Mouse (Mus musculus): ENCODE results near the gene Tmem151a. TPM values are rescaled to one million over a fixed set of nuclear protein-coding genes. Genes with fewer than 3 reads are reported as not detected.

Gene Tmem151a
- total and polyA plus RNA-seq, 3 experiments, result not detected

DNA sequence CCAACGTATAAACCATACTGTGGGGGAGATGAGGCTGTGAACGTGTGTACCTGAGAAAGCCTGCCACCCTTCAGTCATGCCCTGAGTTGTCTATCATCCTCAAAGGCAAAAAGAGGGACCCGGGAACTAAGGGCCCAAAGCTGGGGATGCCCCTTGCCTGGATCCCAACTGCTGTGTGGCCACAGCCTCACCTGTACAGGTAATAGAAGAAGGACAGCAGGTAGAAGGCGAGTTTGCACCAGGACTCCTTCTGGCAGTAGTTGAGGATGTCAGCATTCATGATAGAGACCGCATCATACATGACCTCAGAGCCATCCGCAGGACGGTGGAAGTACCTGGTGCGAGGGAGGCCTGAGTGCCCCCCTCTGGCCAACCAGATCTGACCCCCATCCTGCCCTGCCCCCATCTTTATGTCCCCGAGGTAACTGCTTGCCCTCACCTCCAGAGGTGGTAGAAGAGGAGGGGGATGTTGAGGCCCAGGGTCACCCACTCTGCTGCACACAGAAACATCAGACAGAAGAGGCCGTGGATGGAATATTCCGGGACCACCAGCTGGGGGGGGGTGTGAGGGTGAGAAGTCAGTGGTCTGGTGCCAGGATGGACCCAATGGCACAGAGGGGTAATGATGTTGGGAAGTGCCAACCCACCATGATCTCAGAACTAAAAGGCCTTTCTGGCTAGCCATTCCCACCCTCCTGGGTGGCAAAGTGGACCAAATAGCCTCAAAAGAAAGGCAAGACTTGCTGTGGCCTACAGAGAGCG lies 8.3 kb upstream of the Tmem151a start:
- Histone ChIP-seq H3K27ac (ENCODE audit: insufficient read depth, low read depth) (no peak overlapping the region), H3K36me3 (replicated peaks in 1 of 2; ENCODE audit: control insufficient read depth in 1 of 2, insufficient read depth in 1 of 2, low read length in 1 of 2) (peaks cover 30 to 48% of the 10 kb centered on the region in 2 experiments), H3K9ac (ENCODE audit: insufficient read depth, low read depth) (no peak overlapping the region), H3K4me3 (replicated peaks in 1 of 3; ENCODE audit: low read depth in 2 of 3, low read length in 2 of 3, poor library complexity in 1 of 3) (no peak overlapping the region), H3K9me3 (replicated peaks; ENCODE audit: low read length) (no peaks in the 10 kb centered on the region), H3K27me3 (replicated peaks) (no peaks in the 10 kb centered on the region), H3K4me1 (ENCODE audit: control insufficient read depth in 1 of 2, insufficient read depth in 2 of 2) (peaks cover 13 to 16% of the 10 kb centered on the region in 2 experiments), H3K79me2 (replicated peaks; ENCODE audit: control insufficient read depth, extremely low read depth, insufficient read depth, poor library complexity, severe bottlenecking) (no peaks in the 10 kb centered on the region), H3K4me2 (ENCODE audit: insufficient read depth, low read depth, poor library complexity, severe bottlenecking) (no peak overlapping the region)
- dilution Hi-C loops (cut with MboI; ENCODE audit: extremely low pct_ligation_motif_present, extremely low pct_unique_long_range_greater_than_20kb, low sequenced_read_pairs) (no loop called here), in situ Hi-C loops (cut with MboI; ENCODE audit: low pct_ligation_motif_present, low pct_unique_long_range_greater_than_20kb, low sequenced_read_pairs) (loop anchor here (5.0 kb wide), 1 partner anchor 49 kb away; no protein-coding TSS in a partner anchor)
- TF ChIP-seq MAZ (IDR thresholded peaks at IDR 0.05; ENCODE audit: low read depth, low read length) (no peak), EP300 (IDR thresholded peaks at IDR 0.05; ENCODE audit: low read length) (no peak), ZNF384 (IDR thresholded peaks at IDR 0.05; ENCODE audit: low read depth, low read length) (no peak), NELFE (IDR thresholded peaks at IDR 0.05; ENCODE audit: low read depth, low read length) (no peak), MEF2A (IDR thresholded peaks at IDR 0.05; ENCODE audit: borderline replicate concordance, low read depth, low read length) (no peak), MXI1 (IDR thresholded peaks at IDR 0.05; ENCODE audit: low read depth, low read length) (no peak), E2F4 (IDR thresholded peaks at IDR 0.05; ENCODE audit: insufficient replicate concordance, low read depth, low read length) (no peak), BHLHE40 (IDR thresholded peaks at IDR 0.05; ENCODE audit: low read depth, low read length) (no peak), RAD21 (IDR thresholded peaks at IDR 0.05; ENCODE audit: low read depth, low read length) (no peak), JUND (conservative IDR thresholded peaks at IDR 0.05; ENCODE audit: low read depth, low read length) (no peak), MYC (IDR thresholded peaks at IDR 0.05; ENCODE audit: low read depth, low read length) (no peak), TBP (conservative IDR thresholded peaks at IDR 0.05; ENCODE audit: low read depth, low read length) (no peak), NRF1 (IDR thresholded peaks at IDR 0.05; ENCODE audit: low read depth, low read length) (no peak), PAX5 (IDR thresholded peaks at IDR 0.05; ENCODE audit: low read length) (no peak), KAT2A (IDR thresholded peaks at IDR 0.05; ENCODE audit: insufficient replicate concordance, low read length) (no peak), USF2 (conservative IDR thresholded peaks at IDR 0.05; ENCODE audit: low read depth, low read length) (no peak), POLR2AphosphoS2 (IDR thresholded peaks at IDR 0.05; ENCODE audit: low read depth, low read length) (no peak)
- DNase-seq (ENCODE audit: extremely low read depth), result no peak

DNA sequence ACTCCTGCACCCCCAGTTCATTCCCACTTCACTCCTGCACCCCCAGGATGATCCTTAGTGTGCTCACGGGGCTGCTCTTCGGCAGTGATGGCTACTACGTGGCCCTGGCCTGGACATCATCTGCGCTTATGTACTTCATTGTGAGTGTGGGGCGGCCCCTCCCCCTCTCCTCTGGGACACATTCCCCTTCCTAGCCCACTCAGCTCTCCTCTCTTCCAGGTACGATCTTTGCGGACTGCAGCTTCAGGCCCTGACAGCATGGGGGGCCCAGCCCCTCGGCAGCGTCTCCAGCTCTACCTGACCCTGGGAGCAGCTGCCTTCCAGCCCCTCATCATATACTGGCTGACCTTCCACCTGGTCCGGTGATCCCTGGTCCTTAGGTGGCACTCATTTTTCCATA lies 6.8 kb upstream of the Tmem151a start:
- no peaks in the 10 kb centered on the region for H3K9me3 ChIP-seq (replicated peaks; ENCODE audit: low read length)
- no peaks in the 10 kb centered on the region for H3K79me2 ChIP-seq (replicated peaks; ENCODE audit: control insufficient read depth, extremely low read depth, insufficient read depth, poor library complexity, severe bottlenecking)
- H3K4me2 ChIP-seq (ENCODE audit: insufficient read depth, low read depth, poor library complexity, severe bottlenecking), result no peak overlapping the region
- no peak for DNase-seq (ENCODE audit: extremely low read depth)
- in situ Hi-C loops (cut with MboI; ENCODE audit: low pct_ligation_motif_present, low pct_unique_long_range_greater_than_20kb, low sequenced_read_pairs), result loop anchor here (5.0 kb wide), 1 partner anchor 50 kb away; no protein-coding TSS in a partner anchor
- TF ChIP-seq CHD1 (IDR thresholded peaks at IDR 0.05; ENCODE audit: low read depth, low read length) (no peak), SIN3A (IDR thresholded peaks at IDR 0.05; ENCODE audit: low read length) (no peak), TBP (conservative IDR thresholded peaks at IDR 0.05; ENCODE audit: low read depth, low read length) (no peak), POLR2A (IDR thresholded peaks at IDR 0.05; ENCODE audit: low read depth, low read length) (no peak), ELF1 (IDR thresholded peaks at IDR 0.05; ENCODE audit: low read depth, low read length) (no peak), ETS1 (conservative IDR thresholded peaks at IDR 0.05; ENCODE audit: low read depth, low read length) (no peak), MYC (IDR thresholded peaks at IDR 0.05; ENCODE audit: low read depth, low read length) (no peak), POLR2AphosphoS2 (IDR thresholded peaks at IDR 0.05; ENCODE audit: low read depth, low read length) (no peak), NRF1 (IDR thresholded peaks at IDR 0.05; ENCODE audit: low read depth, low read length) (no peak), MAFK (IDR thresholded peaks at IDR 0.05; ENCODE audit: insufficient replicate concordance, low read length) (no peak), JUND (conservative IDR thresholded peaks at IDR 0.05; ENCODE audit: low read depth, low read length) (no peak), E2F4 (IDR thresholded peaks at IDR 0.05; ENCODE audit: insufficient replicate concordance, low read depth, low read length) (no peak), JUN (IDR thresholded peaks at IDR 0.05; ENCODE audit: insufficient read depth, low read depth, low read length) (no peak), ZC3H11A (IDR thresholded peaks at IDR 0.05; ENCODE audit: low read depth, low read length) (no peak), TCF12 (IDR thresholded peaks at IDR 0.05; ENCODE audit: low read depth, low read length) (no peak), MEF2A (IDR thresholded peaks at IDR 0.05; ENCODE audit: borderline replicate concordance, low read depth, low read length) (no peak)
- H3K4me1 ChIP-seq (ENCODE audit: control insufficient read depth in 1 of 2, insufficient read depth in 2 of 2), result peaks cover 15% of the 10 kb centered on the region in 2 experiments
- peaks cover 30 to 47% of the 10 kb centered on the region in 2 experiments for H3K36me3 ChIP-seq (replicated peaks in 1 of 2; ENCODE audit: control insufficient read depth in 1 of 2, insufficient read depth in 1 of 2, low read length in 1 of 2)
- H3K9ac ChIP-seq (ENCODE audit: insufficient read depth, low read depth), result no peak overlapping the region
- no peak overlapping the region for H3K4me3 ChIP-seq (replicated peaks in 1 of 3; ENCODE audit: low read depth in 2 of 3, low read length in 2 of 3, poor library complexity in 1 of 3)
- H3K27ac ChIP-seq (ENCODE audit: insufficient read depth, low read depth), result no peak overlapping the region
- no peaks in the 10 kb centered on the region for H3K27me3 ChIP-seq (replicated peaks)
- dilution Hi-C loops (cut with MboI; ENCODE audit: extremely low pct_ligation_motif_present, extremely low pct_unique_long_range_greater_than_20kb, low sequenced_read_pairs), result no loop called here
